Mouse (Mus musculus) heart, embryonic 12.5 days (tissue): ENCODE data around the gene Flot2. TPM values are rescaled to one million over a fixed set of nuclear protein-coding genes. Genes with fewer than 3 reads are reported as not detected.
A peak's percentile ranks its signal among the peaks of the same experiment; 100 is the strongest.
"Not testable (repeated sequence)": the region's sequence is repeated elsewhere in the genome, so short reads cannot be mapped to it uniquely, and the experiment has no call there.

Experiments
- ATAC-seq: fragments of 200-750 bp; cut with Nextera tagmentation; 2 replicates; pipeline ENCODE4 v1.8.0; 2017; ENCODE audit warnings: moderate TSS enrichment, moderate library complexity; ENCODE audit not compliant: insufficient number of reproducible peaks, low FRiP score
- H3K27ac ChIP-seq: fragments of 300-500 bp; sonication (generic); 2 replicates; pipeline ENCODE4 v1.5.1; 2016; ENCODE audit warnings: mild to moderate bottlenecking, moderate library complexity; ENCODE audit not compliant: poor library complexity, severe bottlenecking
- H3K27me3 ChIP-seq: fragments of 300-500 bp; sonication (generic); replicated peaks from 2 replicates; pipeline ENCODE4 v1.6.1; 2016; ENCODE audit warnings: mild to moderate bottlenecking, moderate library complexity
- H3K36me3 ChIP-seq: fragments of 300-500 bp; sonication (generic); 2 replicates; pipeline ENCODE4 v1.6.1; 2016; ENCODE audit warnings: mild to moderate bottlenecking, moderate library complexity
- H3K4me1 ChIP-seq: fragments of 300-500 bp; sonication (generic); replicated peaks from 2 replicates; pipeline ENCODE4 v1.6.1; 2016; ENCODE audit warnings: mild to moderate bottlenecking
- H3K4me2 ChIP-seq: fragments of 300-500 bp; sonication (generic); 2 replicates; pipeline ENCODE4 v1.6.1; 2016; ENCODE audit warnings: mild to moderate bottlenecking, moderate library complexity
- H3K4me3 ChIP-seq: fragments of 300-500 bp; sonication (generic); 2 replicates; pipeline ENCODE4 v1.5.1; 2016; ENCODE audit warnings: mild to moderate bottlenecking
- H3K9ac ChIP-seq: fragments of 300-500 bp; sonication (generic); 2 replicates; pipeline ENCODE4 v1.6.1; 2016; ENCODE audit warnings: mild to moderate bottlenecking, moderate library complexity
- H3K9me3 ChIP-seq: fragments of 300-500 bp; sonication (generic); replicated peaks from 2 replicates; pipeline ENCODE4 v1.6.1; 2016; ENCODE audit warnings: mild to moderate bottlenecking, moderate library complexity
- WGBS: fragments of 180-500 bp; shearing (Covaris S2); methylation state at CpG from one replicate; pipeline ENCODE4 v1.1.7; 2016; 5-methylcytosine and 5-hydroxymethylcytosine counted together
- polyA plus RNA-seq: library from polyadenylated mRNA; unstranded; fragments of >200 nt; fragmentation: Nextera tagmentation; extraction: Ambion mirVana; gene quantifications from 2 replicates; pipeline ENCODE4 v1.2.1, GENCODE M21; 2016

Flot2 gene
- polyA plus RNA-seq, 1 experiment from 2014 or later = 73.4 TPM

DNA sequence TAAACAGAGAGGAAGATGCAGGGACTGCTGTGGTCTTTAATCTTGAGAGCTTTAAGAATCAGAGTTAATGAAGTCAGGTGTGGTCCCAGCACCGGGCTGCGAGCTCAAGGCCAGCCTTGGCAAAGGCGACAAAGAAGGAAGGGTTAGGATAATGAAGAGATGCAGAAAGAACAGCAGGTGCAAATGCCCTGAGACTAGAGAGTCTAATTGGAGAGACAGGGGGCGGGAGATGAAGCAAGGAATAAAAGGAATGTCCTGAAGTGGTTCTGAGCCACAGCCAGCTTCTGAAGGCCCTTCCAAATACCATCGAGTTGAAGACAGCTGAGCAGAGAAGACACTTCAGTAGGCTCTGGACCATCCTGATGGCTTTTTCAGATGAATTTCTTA, 4.9 kb upstream of the Flot2 start:
- no peak for ATAC-seq
- H3K4me3 ChIP-seq = peak overlapping the region; percentile 76
- H3K9ac ChIP-seq = peak overlapping the region; percentile 84
- H3K4me1 ChIP-seq = peaks cover 37% of the 10 kb centered on the region
- peak overlapping the region; percentile 74 for H3K27ac ChIP-seq
- no peaks in the 10 kb centered on the region for H3K27me3 ChIP-seq
- H3K36me3 ChIP-seq = peaks cover 38% of the 10 kb centered on the region
- 14% methylated on average over 5 of the region's 5 CpGs for WGBS
- no peaks in the 10 kb centered on the region for H3K9me3 ChIP-seq
- H3K4me2 ChIP-seq = peak overlapping the region; percentile 94

DNA sequence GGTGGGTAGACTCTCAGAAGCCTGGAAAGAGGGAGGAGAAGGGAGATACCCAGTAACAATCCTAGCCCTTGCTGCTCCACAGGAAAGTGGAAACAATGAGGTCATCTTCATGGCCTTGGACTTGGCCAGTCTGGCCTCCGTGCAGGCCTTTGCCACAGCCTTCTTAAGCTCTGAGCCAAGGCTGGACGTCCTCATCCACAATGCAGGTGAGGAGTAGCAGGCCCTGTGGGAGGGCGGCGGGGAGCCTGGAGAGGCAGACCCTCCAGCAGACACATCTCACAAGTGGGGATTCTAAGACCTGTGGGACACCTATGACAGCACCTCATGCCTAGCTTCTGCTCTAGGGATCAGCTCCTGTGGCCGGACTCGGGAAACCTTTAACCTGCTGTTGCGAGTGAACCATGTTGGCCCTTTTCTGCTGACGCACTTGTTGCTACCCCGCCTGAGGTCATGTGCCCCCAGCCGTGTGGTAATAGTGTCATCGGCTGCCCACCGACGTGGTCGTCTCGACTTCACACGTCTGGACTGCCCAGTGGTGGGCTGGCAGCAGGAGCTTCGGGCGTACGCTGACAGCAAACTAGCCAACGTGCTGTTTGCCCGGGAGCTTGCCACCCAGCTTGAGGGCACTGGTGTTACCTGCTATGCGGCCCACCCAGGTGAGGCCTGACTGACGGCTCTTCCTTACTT, 3.7 kb upstream of the Flot2 start:
- no peaks in the 10 kb centered on the region for H3K27me3 ChIP-seq
- WGBS = 87% methylated on average over 23 of the region's 23 CpGs
- H3K4me1 ChIP-seq = peaks cover 46% of the 10 kb centered on the region

DNA sequence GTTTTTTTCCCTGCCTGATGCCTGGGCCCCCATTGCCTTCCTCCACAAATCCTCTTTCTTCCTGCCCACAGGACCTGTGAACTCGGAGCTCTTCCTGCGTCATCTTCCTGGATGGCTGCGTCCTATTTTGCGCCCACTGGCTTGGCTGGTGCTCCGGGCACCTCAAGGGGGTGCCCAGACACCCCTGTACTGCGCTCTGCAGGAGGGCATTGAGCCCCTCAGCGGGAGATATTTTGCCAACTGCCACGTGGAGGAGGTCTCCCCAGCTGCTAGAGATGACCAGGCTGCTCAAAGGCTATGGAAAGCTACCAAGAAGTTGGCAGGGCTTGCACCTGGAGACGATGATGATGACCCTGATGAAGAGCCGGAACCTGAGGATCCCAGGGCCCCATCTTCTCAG, 940 bp upstream of the Flot2 start:
- peaks cover 34% of the 10 kb centered on the region for H3K36me3 ChIP-seq
- no peak for ATAC-seq
- H3K4me2 ChIP-seq = no peak overlapping the region
- H3K4me3 ChIP-seq = no peak overlapping the region
- 72% methylated on average over 10 of the region's 10 CpGs for WGBS
- no peaks in the 10 kb centered on the region for H3K27me3 ChIP-seq
- H3K27ac ChIP-seq = no peak overlapping the region
- H3K9ac ChIP-seq = 0 out of 2 replicates have a peak overlapping the region, but pooled peaks have one; percentile 27
- peaks cover 37% of the 10 kb centered on the region for H3K4me1 ChIP-seq
- H3K9me3 ChIP-seq = no peaks in the 10 kb centered on the region

More for the DNA sequence above, 3.7 kb upstream of the Flot2 start:
- H3K4me2 ChIP-seq = no peak overlapping the region
- 0 out of 2 replicates have a peak overlapping the region, but pooled peaks have one; percentile 20 for H3K9ac ChIP-seq
- no peaks in the 10 kb centered on the region for H3K9me3 ChIP-seq
- no peak for ATAC-seq
- H3K27ac ChIP-seq = no peak overlapping the region
- no peak overlapping the region for H3K4me3 ChIP-seq
- H3K36me3 ChIP-seq = peaks cover 26% of the 10 kb centered on the region

DNA sequence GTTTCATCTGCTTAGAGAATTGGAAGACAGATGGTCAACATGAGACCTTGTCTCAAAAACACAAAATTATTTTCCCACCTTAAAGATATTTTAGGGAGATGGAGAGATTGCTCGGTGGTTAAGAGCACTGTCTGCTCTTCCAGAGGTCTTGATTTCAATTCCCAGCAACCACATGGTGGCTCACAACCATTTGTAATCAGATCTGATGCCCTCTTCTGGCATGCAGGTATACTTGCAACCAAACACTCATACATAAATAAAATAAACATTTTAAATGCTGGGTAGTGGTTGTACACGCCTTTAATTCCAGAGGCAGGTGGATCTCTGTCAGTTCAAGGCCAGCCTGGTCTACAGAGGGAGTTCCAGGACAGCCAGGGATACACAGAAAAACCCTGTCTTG, 3.1 kb downstream of the Flot2 start:
- Histone ChIP-seq H3K4me2 (no peak overlapping the region), H3K9me3 (no peaks in the 10 kb centered on the region), H3K27ac (no peak overlapping the region), H3K4me3 (no peak overlapping the region), H3K9ac (no peak overlapping the region), H3K36me3 (peaks cover 23% of the 10 kb centered on the region), H3K27me3 (no peaks in the 10 kb centered on the region), H3K4me1 (peaks cover 32% of the 10 kb centered on the region)
- ATAC-seq = no peak
- 68% methylated on average over 2 of the region's 2 CpGs for WGBS

DNA sequence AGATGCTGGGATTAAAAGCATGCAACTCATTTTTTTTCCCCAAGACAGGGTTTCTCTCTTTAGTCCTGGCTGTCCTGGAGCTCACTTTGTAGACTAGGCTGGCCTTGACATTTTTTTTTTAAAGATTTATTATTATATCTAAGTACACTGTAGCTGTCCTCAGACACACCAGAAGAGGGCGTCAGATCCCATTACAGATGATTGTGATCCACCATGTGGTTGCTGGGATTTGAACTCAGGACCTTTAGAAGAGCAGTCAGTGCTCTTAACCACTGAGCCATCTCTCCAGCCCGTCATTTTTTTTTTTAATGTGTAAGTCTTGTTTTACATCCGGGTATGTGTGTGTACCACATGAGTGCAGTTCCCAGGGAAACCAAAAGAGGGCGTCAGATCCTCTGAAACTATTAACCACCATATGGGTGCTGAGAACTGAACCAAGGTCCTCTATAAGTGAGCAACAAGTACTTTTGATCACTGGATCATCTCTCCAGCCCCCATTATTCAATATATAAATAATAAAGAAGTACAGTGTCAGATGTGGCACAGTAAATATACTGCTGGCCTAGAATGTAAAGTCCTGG, 4.6 kb downstream of the Flot2 start:
- H3K9ac ChIP-seq, H3K27me3 ChIP-seq, H3K27ac ChIP-seq, H3K9me3 ChIP-seq, H3K4me3 ChIP-seq, H3K4me2 ChIP-seq, ATAC-seq: not testable (repeated sequence)
- H3K4me1 ChIP-seq = peaks cover 28% of the 10 kb centered on the region
- 91% methylated on average over 4 of the region's 4 CpGs for WGBS
- peaks cover 24% of the 10 kb centered on the region for H3K36me3 ChIP-seq

DNA sequence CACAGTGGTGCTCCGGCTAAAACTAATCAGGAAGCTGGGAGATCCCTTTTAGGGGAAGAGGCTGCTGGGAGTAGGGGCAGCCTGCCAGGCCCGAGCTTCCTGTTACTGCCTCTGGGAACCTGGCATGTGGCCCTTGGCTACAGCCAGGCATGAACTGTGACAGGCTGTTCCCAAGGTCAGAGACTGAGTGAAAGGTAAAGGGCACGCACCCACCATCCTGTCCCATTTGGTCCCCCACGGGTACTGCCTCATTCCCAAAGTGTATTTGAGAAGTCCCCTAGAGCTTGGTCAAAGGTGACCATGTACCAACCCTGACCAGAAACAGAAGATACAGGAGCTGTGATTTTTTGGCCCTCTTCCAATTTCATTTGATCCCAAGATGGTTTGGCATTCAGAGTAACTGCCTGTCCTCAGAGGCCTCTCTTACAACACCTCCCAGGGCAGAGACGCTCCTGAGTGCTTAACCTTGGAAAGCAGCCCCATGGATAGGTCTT, 7.1 kb downstream of the Flot2 start:
- H3K4me2 ChIP-seq = no peak overlapping the region
- peak; percentile 73 for ATAC-seq
- H3K4me3 ChIP-seq = no peak overlapping the region
- peaks cover 12% of the 10 kb centered on the region for H3K4me1 ChIP-seq
- 48% methylated on average over 5 of the region's 5 CpGs for WGBS
- H3K27me3 ChIP-seq = no peaks in the 10 kb centered on the region
- H3K36me3 ChIP-seq = peaks cover 29% of the 10 kb centered on the region
- H3K27ac ChIP-seq = peak overlapping the region; percentile 84
- H3K9ac ChIP-seq = no peak overlapping the region
- no peaks in the 10 kb centered on the region for H3K9me3 ChIP-seq

DNA sequence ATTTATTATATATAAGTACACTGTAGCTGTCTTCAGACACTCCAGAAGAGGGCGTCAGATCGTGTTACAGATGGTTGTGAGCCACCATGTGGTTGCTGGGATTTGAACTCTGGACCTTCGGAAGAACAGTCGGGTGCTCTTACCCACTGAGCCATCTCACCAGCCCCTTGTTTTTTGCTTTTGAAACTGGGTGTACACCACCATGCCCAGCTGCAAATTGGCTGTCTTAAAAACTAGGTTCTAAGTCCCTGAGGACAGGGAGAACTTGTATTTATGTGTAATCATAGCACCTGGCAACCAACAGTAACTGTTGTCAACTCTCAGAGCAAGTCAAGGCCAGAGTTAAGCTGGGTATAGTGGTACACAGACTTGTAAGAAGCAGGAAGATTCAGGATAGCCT, 10.9 kb downstream of the Flot2 start:
- Histone ChIP-seq H3K36me3 (peaks cover 32% of the 10 kb centered on the region), H3K4me1 (peaks cover 12% of the 10 kb centered on the region)
- not testable (repeated sequence) for H3K4me2 ChIP-seq, H3K27me3 ChIP-seq, ATAC-seq, H3K4me3 ChIP-seq, H3K9ac ChIP-seq, H3K9me3 ChIP-seq, H3K27ac ChIP-seq
- 91% methylated on average over 4 of the region's 4 CpGs for WGBS

DNA sequence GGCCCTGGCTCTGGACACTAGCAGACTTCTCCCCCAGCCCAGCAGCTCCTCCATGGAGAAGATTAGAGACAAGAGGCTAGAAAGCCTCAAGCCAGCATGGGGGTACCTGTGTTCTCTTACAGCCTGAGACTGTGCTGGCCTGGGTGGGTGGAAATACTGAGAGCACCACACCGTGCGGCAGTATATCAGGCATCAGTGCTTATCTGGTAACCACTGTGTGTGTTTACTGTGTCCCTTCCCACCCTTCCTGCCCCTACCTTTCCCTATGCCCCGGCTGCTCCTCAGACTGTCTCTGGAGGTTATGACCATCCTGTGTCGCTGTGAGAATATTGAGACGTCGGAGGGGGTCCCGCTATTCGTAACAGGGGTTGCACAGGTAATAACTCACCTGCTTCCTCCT, 15.3 kb downstream of the Flot2 start:
- Histone ChIP-seq H3K4me1 (no peaks in the 10 kb centered on the region), H3K27ac (no peak overlapping the region), H3K4me2 (no peak overlapping the region), H3K27me3 (no peaks in the 10 kb centered on the region), H3K36me3 (peaks cover 65% of the 10 kb centered on the region), H3K9me3 (no peaks in the 10 kb centered on the region), H3K9ac (no peak overlapping the region), H3K4me3 (no peak overlapping the region)
- ATAC-seq = no peak
- 77% methylated on average over 8 of the region's 8 CpGs for WGBS

DNA sequence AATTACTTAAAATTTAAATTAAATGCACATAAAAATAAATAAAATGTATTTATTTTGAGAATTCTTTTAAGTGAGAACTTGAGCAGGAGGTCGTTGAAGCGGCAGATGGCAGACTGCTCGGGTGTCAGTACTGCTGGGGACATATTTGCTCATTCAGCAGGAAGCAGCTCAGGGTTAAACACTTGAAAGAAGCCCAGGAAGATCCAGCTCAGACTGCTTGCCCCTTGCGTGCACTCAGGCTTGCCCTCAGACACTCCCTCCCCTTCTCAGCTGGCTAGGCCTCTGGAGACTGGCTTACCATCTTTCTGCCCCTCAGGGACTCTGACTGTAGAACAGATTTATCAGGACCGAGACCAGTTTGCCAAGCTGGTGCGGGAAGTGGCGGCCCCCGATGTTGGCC, 19.2 kb downstream of the Flot2 start:
- Histone ChIP-seq H3K9me3 (no peaks in the 10 kb centered on the region), H3K4me2 (no peak overlapping the region), H3K36me3 (peaks cover 65% of the 10 kb centered on the region), H3K27me3 (no peaks in the 10 kb centered on the region), H3K9ac (no peak overlapping the region), H3K27ac (no peak overlapping the region), H3K4me3 (no peak overlapping the region), H3K4me1 (peaks cover 5% of the 10 kb centered on the region; the same call in 1 of the 2 replicates)
- WGBS = 85% methylated on average over 8 of the region's 8 CpGs
- no peak for ATAC-seq

DNA sequence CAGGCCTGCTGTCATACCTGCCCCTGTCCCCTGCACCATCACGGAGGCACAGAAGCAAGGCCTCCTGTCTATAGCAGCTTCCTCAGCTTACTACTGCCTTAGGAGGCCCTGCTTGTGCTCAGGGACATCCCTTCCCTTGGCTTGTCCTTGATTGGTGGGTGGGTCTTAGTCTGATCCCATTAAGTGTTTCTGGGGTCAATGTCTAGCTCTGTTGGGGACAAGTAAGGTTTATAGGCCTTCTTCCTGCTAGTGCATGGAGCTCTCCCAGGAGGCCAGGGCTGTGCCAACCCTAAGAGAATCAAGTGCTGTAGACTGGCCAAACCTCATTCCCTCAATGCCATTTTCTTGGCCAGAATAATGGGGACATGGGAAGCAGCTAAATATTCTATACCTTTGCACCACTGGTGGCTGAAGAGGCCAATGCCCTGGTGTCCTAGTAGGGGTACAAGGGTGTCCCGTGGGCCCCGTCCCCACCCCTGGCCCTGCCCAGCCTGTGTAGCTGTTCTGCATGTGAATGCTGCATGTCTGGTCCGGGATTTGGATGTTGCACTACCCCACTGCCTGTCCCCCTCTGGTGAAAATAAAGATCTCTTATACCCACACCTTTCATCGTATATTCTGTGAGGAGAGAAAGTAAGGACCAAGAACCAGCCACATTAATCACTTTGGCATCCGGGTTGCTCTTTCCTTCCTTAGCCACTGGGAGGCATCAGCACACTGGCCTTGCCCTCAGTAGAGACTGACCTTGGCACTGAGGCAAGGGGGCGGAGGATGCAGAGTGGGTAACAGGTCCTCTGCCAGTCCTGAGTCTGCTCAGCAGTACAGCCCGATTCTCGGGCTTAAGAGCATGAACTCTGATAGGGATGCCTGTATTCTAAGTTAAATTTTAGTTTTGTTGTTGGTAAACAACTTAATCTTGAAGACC, 22.4 kb downstream of the Flot2 start:
- peaks cover 6% of the 10 kb centered on the region; the same call in 1 of the 2 replicates for H3K4me1 ChIP-seq
- H3K4me2 ChIP-seq = no peak overlapping the region
- H3K9ac ChIP-seq = no peak overlapping the region
- peak; percentile 79 for ATAC-seq
- peaks cover 47% of the 10 kb centered on the region for H3K36me3 ChIP-seq
- no peak overlapping the region for H3K27ac ChIP-seq
- WGBS = 51% methylated on average over 9 of the region's 9 CpGs
- H3K4me3 ChIP-seq = no peak overlapping the region
- H3K27me3 ChIP-seq = no peaks in the 10 kb centered on the region
- no peaks in the 10 kb centered on the region for H3K9me3 ChIP-seq

DNA sequence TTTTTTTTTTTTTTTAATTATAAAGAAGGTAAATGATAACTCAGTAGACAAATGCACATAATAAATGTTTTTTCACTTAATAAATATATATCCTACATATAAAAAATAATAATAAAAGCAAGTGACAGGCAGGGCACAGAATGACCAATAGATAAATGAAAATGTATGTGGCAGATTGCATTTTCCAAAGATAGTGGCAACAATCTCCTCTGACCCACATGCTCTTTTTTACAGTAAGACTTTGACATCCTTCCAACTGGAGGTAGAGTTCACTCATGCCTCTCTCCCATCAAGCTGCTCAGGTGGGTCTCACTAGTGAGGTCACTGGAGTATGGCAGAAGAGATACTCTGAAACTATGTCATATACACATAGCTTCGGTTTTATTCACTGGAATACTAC, 24.8 kb downstream of the Flot2 start:
- Histone ChIP-seq H3K9ac (no peak overlapping the region), H3K9me3 (no peaks in the 10 kb centered on the region), H3K27me3 (no peaks in the 10 kb centered on the region), H3K4me1 (peaks cover 6% of the 10 kb centered on the region; the same call in 1 of the 2 replicates), H3K27ac (no peak overlapping the region), H3K4me2 (no peak overlapping the region), H3K4me3 (no peak overlapping the region), H3K36me3 (peaks cover 25% of the 10 kb centered on the region)
- WGBS = 70% methylated on average over 1 of the region's 1 CpGs
- ATAC-seq = no peak
